Mouse (Mus musculus) mouse trophoblast stem cell (cell line): ENCODE measurements around the gene Olfr1195.
"Not testable (repeated sequence)": the region's sequence is repeated elsewhere in the genome, so short reads cannot be mapped to it uniquely, and the experiment has no call there.

Experiments
- in situ Hi-C, 2 experiments: fragments of 300-500 bp; cut with MseI, MboI; formaldehyde crosslinking; loops; 2 replicates in 1 of 2; 3 replicates in 1 of 2; pipeline ENCODE4 v1.15.1; 2025

The Olfr1195 gene

DNA sequence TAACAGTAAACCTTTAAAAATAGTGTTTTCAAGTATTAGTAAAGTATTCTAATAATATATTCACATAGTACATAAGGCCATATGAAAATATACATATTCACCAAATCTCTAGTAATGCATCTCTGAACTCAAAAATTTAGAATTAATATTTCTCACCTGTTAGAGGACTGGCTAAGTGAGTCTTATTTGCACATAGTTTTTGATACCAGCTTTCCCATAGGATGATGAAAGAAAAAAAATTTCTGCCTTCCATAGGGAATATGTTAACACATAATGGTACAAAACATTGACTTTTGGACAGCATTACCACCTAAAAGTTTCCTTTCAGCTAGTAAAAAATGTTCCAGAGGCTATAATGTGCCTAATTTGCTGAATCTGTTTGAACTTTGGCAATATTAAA lies at the start of gene Olfr1195:
TSS of gene Olfr1195 (minus strand) at position 101 of the 400 bp plus-strand sequence.
- in situ Hi-C loops, result no loop called here

- in situ Hi-C loops, result no loop called here
Measured at GRCm38 (mm10) chr2:88732266-88732665, 43.3 kb upstream of the Olfr1195 start, which contains the start of gene Olfr1197. Olfr1197 (minus strand) TSS chr2:88732366.

- in situ Hi-C loops, result no loop called here
Measured at GRCm38 (mm10) chr2:88704497-88704896, 15.5 kb upstream of the Olfr1195 start, which contains the start of gene Olfr1196. Olfr1196 (minus strand) TSS chr2:88704597.

- in situ Hi-C loops, result not testable (repeated sequence)
Measured at GRCm38 (mm10) chr2:88675328-88675727, 13.7 kb downstream of the Olfr1195 start, which contains the start of gene Olfr1193. Olfr1193 (plus strand) TSS chr2:88675628.

- in situ Hi-C loops, result no loop called here
Measured at GRCm38 (mm10) chr2:88648209-88648608, 40.8 kb downstream of the Olfr1195 start, which contains the start of gene Olfr1192-ps1. Olfr1192-ps1 (plus strand) TSS chr2:88648509.

GRCm38 (mm10) chr2:88640242-88640641 lies 48.7 kb downstream of the Olfr1195 start, which contains the start of gene Olfr1191-ps1:
Olfr1191-ps1 (plus strand) TSS chr2:88640542.
- in situ Hi-C loops, result not testable (repeated sequence)
